Mouse (Mus musculus) lung, postnatal 0 days (tissue): ENCODE measurements around the gene Anxa6.

Source experiments
- CTCF ChIP-seq: IDR thresholded peaks from 2 replicates; pipeline ENCODE4 v1.5.1; 2016; ENCODE audit warnings: antibody characterized with exemption, mild to moderate bottlenecking
- EP300 ChIP-seq: IDR thresholded peaks from 2 replicates; pipeline ENCODE4 v1.6.1; 2016; ENCODE audit warnings: antibody characterized with exemption, mild to moderate bottlenecking, control low read depth

- no peak for TF ChIP-seq CTCF
- TF ChIP-seq EP300: no peak
Measured at GRCm38 (mm10) chr11:54974639-54975038, 58.6 kb downstream of the Anxa6 start.
